Mouse (Mus musculus) brain, embryonic 14.5 days (tissue): ENCODE data around the gene Prf1.

Experiments used
- CTCF ChIP-seq: fragments of 200-500 bp; IDR thresholded peaks from 2 replicates; pipeline ENCODE4 v1.5.1; 2012; ENCODE audit warnings: inconsistent platforms, mild to moderate bottlenecking, moderate library complexity, borderline replicate concordance; ENCODE audit not compliant: insufficient read depth, insufficient read length; ENCODE audit errors: extremely low read depth
- POLR2A ChIP-seq: fragments of 200-500 bp; IDR thresholded peaks from 2 replicates; pipeline ENCODE4 v1.6.1; 2012; ENCODE audit warnings: mild to moderate bottlenecking, inconsistent platforms, borderline replicate concordance; ENCODE audit not compliant: poor library complexity, insufficient read depth, insufficient read length, severe bottlenecking; ENCODE audit errors: extremely low read depth

- TF ChIP-seq POLR2A (no peak), CTCF (no peak)
Observed at GRCm38 (mm10) chr10:61318527-61318926, 20.9 kb downstream of the Prf1 start.
